Mouse (Mus musculus) erythroblast, embryonic 14.5 days (primary cell): ENCODE measurements around the gene Lrrc3b.

Experiments
- GATA1 ChIP-seq: IDR thresholded peaks from 2 replicates; pipeline ENCODE4 v1.6.1; 2012; ENCODE audit warnings: low read length, inconsistent platforms, mixed read lengths
- TAL1 ChIP-seq: IDR thresholded peaks from 3 replicates; pipeline ENCODE4 v1.6.1; 2012; ENCODE audit warnings: low read length, inconsistent platforms, mixed read lengths

DNA sequence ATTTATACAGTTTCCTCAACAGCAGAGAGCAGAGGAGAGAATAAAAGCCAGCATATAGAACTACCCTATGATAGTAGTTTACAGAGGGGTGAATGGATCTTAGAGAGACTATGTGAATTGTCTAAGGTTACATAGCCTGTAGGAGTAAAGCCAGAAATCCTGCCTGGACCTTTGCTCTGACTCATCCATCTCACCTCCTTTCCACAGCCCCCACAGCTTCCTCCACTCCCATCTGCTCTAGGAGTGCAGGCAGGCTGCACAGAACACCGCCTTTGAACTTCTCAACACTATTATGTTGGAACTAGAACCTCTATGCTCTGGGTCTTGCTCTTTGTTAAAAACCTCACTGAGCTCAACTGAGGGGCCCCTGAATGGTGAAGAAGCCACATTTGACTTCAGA lies 78.9 kb downstream of the Lrrc3b start:
- TF ChIP-seq TAL1 (no peak), GATA1 (no peak)
